Mouse (Mus musculus) hindbrain, embryonic 11.5 days (tissue): ENCODE results near the gene Gpx2. TPM values are rescaled to one million over a fixed set of nuclear protein-coding genes. Genes with fewer than 3 reads are reported as not detected.
A peak's percentile ranks its signal among the peaks of the same experiment; 100 is the strongest.

Experiments used
- ATAC-seq: fragments of 200-750 bp; cut with Nextera tagmentation; 2 replicates; pipeline ENCODE4 v1.8.0; 2017; ENCODE audit warnings: mild to moderate bottlenecking, moderate TSS enrichment, moderate library complexity; ENCODE audit not compliant: low FRiP score
- DNase-seq: peaks from one replicate; pipeline ENCODE4 v3.0.0-alpha.2; 2015; ENCODE audit warnings: low spot score
- H3K27ac ChIP-seq: fragments of 300-500 bp; sonication (generic); 2 replicates; pipeline ENCODE4 v1.5.1; 2014; ENCODE audit warnings: mild to moderate bottlenecking, low read depth, low read length
- H3K27me3 ChIP-seq: fragments of 300-500 bp; sonication (generic); 2 replicates; pipeline ENCODE4 v1.6.1; 2014; ENCODE audit warnings: mild to moderate bottlenecking, low read length, moderate library complexity, mixed read lengths; ENCODE audit not compliant: control insufficient read depth, insufficient read depth
- H3K36me3 ChIP-seq: fragments of 300-500 bp; sonication (generic); 2 replicates; pipeline ENCODE4 v1.6.1; 2014; ENCODE audit warnings: mild to moderate bottlenecking, low read length, moderate library complexity, mixed read lengths; ENCODE audit not compliant: control insufficient read depth, insufficient read depth
- H3K4me1 ChIP-seq: fragments of 300-500 bp; sonication (generic); replicated peaks from 2 replicates; pipeline ENCODE4 v1.6.1; 2014; ENCODE audit warnings: low read length, mixed read lengths; ENCODE audit not compliant: control insufficient read depth, insufficient read depth
- H3K4me2 ChIP-seq: fragments of 300-500 bp; sonication (generic); replicated peaks from 2 replicates; pipeline ENCODE4 v1.6.1; 2014; ENCODE audit warnings: mild to moderate bottlenecking, low read depth, low read length
- H3K4me3 ChIP-seq: fragments of 300-500 bp; sonication (generic); 2 replicates; pipeline ENCODE4 v1.5.1; 2014; ENCODE audit warnings: low read depth, low read length
- H3K9ac ChIP-seq: fragments of 300-500 bp; sonication (generic); 2 replicates; pipeline ENCODE4 v1.6.1; 2014; ENCODE audit warnings: low read depth, low read length
- H3K9me3 ChIP-seq: fragments of 300-500 bp; sonication (generic); 2 replicates; pipeline ENCODE4 v1.6.1; 2016; ENCODE audit warnings: low read length; ENCODE audit not compliant: control insufficient read depth
- WGBS: fragments of 180-500 bp; shearing (Covaris S2); extraction: QIAGEN DNeasy Blood & Tissue Kit; methylation state at CpG from one replicate; pipeline ENCODE4 v1.1.7; 2014; 5-methylcytosine and 5-hydroxymethylcytosine counted together
- polyA plus RNA-seq: library from polyadenylated mRNA; unstranded; fragments of >200 nt; fragmentation: Nextera tagmentation; extraction: Ambion mirVana; gene quantifications from 2 replicates; pipeline ENCODE4 v1.2.1, GENCODE M21; 2014

Gene Gpx2
- polyA plus RNA-seq, 1 experiment from 2014 or later: not detected

GRCm38 (mm10) chr12:76776898-76777297 lies 18.5 kb downstream of the Gpx2 start:
- Histone ChIP-seq H3K27ac (no peak overlapping the region), H3K36me3 (no peaks in the 10 kb centered on the region), H3K27me3 (no peaks in the 10 kb centered on the region), H3K4me2 (no peak overlapping the region), H3K4me3 (no peak overlapping the region), H3K4me1 (no peaks in the 10 kb centered on the region), H3K9me3 (no peaks in the 10 kb centered on the region), H3K9ac (no peak overlapping the region)
- no peak for ATAC-seq
- 93% methylated on average over 5 of the region's 5 CpGs for WGBS
- no peak for DNase-seq

- WGBS: 61% methylated on average over 4 of the region's 4 CpGs
- Histone ChIP-seq H3K36me3 (no peaks in the 10 kb centered on the region), H3K27ac (no peak overlapping the region), H3K4me2 (no peak overlapping the region), H3K4me3 (no peak overlapping the region), H3K27me3 (no peaks in the 10 kb centered on the region), H3K9ac (no peak overlapping the region), H3K4me1 (no peaks in the 10 kb centered on the region), H3K9me3 (no peaks in the 10 kb centered on the region)
- ATAC-seq (no peak), DNase-seq (no peak)
Observed at GRCm38 (mm10) chr12:76775132-76775531, 20.2 kb downstream of the Gpx2 start.

- H3K4me1 ChIP-seq: no peaks in the 10 kb centered on the region
- H3K4me2 ChIP-seq: no peak overlapping the region
- H3K9ac ChIP-seq: no peak overlapping the region
- no peaks in the 10 kb centered on the region for H3K36me3 ChIP-seq
- ATAC-seq: no peak
- H3K27me3 ChIP-seq: no peaks in the 10 kb centered on the region
- WGBS: 76% methylated on average over 3 of the region's 3 CpGs
- no peak for DNase-seq
- no peak overlapping the region for H3K4me3 ChIP-seq
- H3K9me3 ChIP-seq: no peaks in the 10 kb centered on the region
- no peak overlapping the region for H3K27ac ChIP-seq
Observed at GRCm38 (mm10) chr12:76774652-76775051, 20.7 kb downstream of the Gpx2 start.

- ATAC-seq: no peak
Observed at GRCm38 (mm10) chr12:76771540-76771939, 23.8 kb downstream of the Gpx2 start.

GRCm38 (mm10) chr12:76770841-76771500 lies 24.4 kb downstream of the Gpx2 start:
- 87% methylated on average over 5 of the region's 5 CpGs for WGBS
- H3K27me3 ChIP-seq: no peaks in the 10 kb centered on the region
- ATAC-seq: no peak

More at GRCm38 (mm10) chr12:76771540-76771939, 23.8 kb downstream of the Gpx2 start:
- H3K4me3 ChIP-seq: no peak overlapping the region
- 92% methylated on average over 5 of the region's 5 CpGs for WGBS
- no peak overlapping the region for H3K9ac ChIP-seq
- no peak overlapping the region for H3K4me2 ChIP-seq
- no peak for DNase-seq
- no peaks in the 10 kb centered on the region for H3K27me3 ChIP-seq
- H3K27ac ChIP-seq: no peak overlapping the region
- H3K9me3 ChIP-seq: no peaks in the 10 kb centered on the region
- no peaks in the 10 kb centered on the region for H3K36me3 ChIP-seq
- H3K4me1 ChIP-seq: no peaks in the 10 kb centered on the region

GRCm38 (mm10) chr12:76765901-76766630 lies 29.3 kb downstream of the Gpx2 start:
- Histone ChIP-seq H3K9me3 (no peaks in the 10 kb centered on the region), H3K27ac (peak overlapping the region; percentile 64), H3K4me2 (peak overlapping the region; percentile 47), H3K4me3 (peak overlapping the region; percentile 63), H3K36me3 (no peaks in the 10 kb centered on the region), H3K9ac (peak overlapping the region; percentile 72), H3K4me1 (peaks cover 3% of the 10 kb centered on the region; the same call in 1 of the 2 replicates), H3K27me3 (no peaks in the 10 kb centered on the region)
- ATAC-seq: peak; percentile 28
- WGBS: 35% methylated on average over 20 of the region's 20 CpGs
- no peak for DNase-seq

More at GRCm38 (mm10) chr12:76770841-76771500, 24.4 kb downstream of the Gpx2 start:
- no peak overlapping the region for H3K9ac ChIP-seq
- H3K4me3 ChIP-seq: no peak overlapping the region
- peaks cover 3% of the 10 kb centered on the region; the same call in 1 of the 2 replicates for H3K4me1 ChIP-seq
- H3K36me3 ChIP-seq: no peaks in the 10 kb centered on the region
- no peak overlapping the region for H3K4me2 ChIP-seq
- no peaks in the 10 kb centered on the region for H3K9me3 ChIP-seq
- H3K27ac ChIP-seq: no peak overlapping the region
- no peak for DNase-seq

- peak within 1 kb of the TSS; percentile 64 for H3K27ac ChIP-seq
- under 1% methylated on average over 31 of the region's 31 CpGs for WGBS
- H3K4me3 ChIP-seq: peak within 1 kb of the TSS; percentile 63
Observed at GRCm38 (mm10) chr12:76765354-76765851, 30.0 kb downstream of the Gpx2 start, which contains the start of the genes Churc1 and Fntb. Gene Churc1, plus strand, starts transcription at chr12:76765538. Gene Fntb, plus strand, starts transcription at chr12:76765589.

GRCm38 (mm10) chr12:76752652-76753318 lies 42.6 kb downstream of the Gpx2 start:
- peak; percentile 76 for DNase-seq
- H3K4me1 ChIP-seq: no peaks in the 10 kb centered on the region
- no peaks in the 10 kb centered on the region for H3K27me3 ChIP-seq
- no peak overlapping the region for H3K9ac ChIP-seq
- no peak overlapping the region for H3K4me3 ChIP-seq
- 54% methylated on average over 14 of the region's 14 CpGs for WGBS
- no peak for ATAC-seq
- no peaks in the 10 kb centered on the region for H3K9me3 ChIP-seq
- no peaks in the 10 kb centered on the region for H3K36me3 ChIP-seq
- H3K27ac ChIP-seq: no peak overlapping the region
- H3K4me2 ChIP-seq: no peak overlapping the region

More at GRCm38 (mm10) chr12:76765354-76765851, 30.0 kb downstream of the Gpx2 start, which contains the start of the genes Churc1 and Fntb:
- peak; percentile 97 for DNase-seq
- Histone ChIP-seq H3K36me3 (no peaks in the 10 kb centered on the region), H3K4me2 (peak within 1 kb of the TSS; percentile 47), H3K27me3 (no peaks in the 10 kb centered on the region), H3K4me1 (peaks cover 3% of the 10 kb centered on the region; the same call in 1 of the 2 replicates), H3K9me3 (no peaks in the 10 kb centered on the region), H3K9ac (peak within 1 kb of the TSS; percentile 72)
- peak; percentile 98 for ATAC-seq
